Mouse (Mus musculus): ENCODE measurements around the gene Clic1.

The Clic1 gene

DNA sequence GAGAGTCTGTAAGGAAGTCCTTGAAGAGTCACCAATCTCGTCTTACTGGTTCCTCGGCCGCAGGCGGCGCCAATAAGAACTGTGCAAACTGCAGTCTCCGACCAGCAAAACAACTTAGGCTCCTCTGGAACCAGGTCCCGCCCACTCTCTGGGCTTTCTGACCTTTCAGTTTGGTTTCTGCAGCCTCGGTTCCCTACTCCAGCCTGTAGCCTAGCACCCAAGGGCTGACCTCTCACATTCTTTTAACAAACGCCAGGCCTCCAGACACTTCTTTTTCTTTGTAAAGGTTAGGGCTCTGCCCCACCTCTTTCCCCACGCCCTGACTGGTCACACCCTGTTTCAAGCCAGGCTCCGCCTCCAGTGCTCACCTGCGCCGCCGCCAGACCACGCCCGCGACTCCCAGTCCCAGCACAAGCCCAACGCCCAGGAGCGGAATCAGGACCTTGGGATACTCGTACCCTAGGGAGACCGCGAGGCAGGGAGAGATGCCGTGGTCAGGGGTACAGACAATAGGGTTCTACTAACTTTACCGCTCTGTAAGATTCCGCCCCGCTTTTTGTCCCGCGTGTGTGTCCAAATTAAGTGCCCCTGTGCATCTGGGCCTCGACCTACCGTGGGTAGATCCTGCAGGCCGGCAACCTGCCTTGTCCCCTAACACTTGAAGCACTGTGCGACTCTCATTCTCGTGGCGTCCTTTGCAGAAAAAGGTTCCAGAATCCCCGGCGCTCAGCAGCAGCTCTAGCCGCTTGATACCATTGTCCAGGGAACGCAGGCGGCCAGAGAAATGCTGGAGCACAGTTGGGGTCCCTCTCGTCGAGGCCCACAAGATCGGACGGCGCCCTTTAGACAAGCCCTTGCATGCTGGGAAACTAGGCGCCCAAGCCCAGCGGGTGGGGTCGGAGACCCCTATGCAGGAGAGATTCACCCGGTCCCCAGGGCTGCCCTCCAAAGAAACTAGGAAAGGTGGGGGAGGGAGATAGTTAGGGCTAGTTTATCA lies 15.5 kb downstream of the Clic1 start, which contains the start of gene Ly6g6c:
TSS of gene Ly6g6c (plus strand) at position 438 of the 997 bp plus-strand sequence.
- peak; percentile 92 for DNase-seq (ENCODE audit: low read depth, low spot score)

GRCm38 (mm10) chr17:35066084-35066483 lies 16.3 kb downstream of the Clic1 start, which contains the start of gene Mpig6b:
TSS of gene Mpig6b (minus strand) at chr17:35066184.
- no peak for DNase-seq (ENCODE audit: low read depth, low spot score)

- no peak for DNase-seq (ENCODE audit: low read depth, low spot score)
Observed at GRCm38 (mm10) chr17:35068213-35068914, 18.6 kb downstream of the Clic1 start.

DNA sequence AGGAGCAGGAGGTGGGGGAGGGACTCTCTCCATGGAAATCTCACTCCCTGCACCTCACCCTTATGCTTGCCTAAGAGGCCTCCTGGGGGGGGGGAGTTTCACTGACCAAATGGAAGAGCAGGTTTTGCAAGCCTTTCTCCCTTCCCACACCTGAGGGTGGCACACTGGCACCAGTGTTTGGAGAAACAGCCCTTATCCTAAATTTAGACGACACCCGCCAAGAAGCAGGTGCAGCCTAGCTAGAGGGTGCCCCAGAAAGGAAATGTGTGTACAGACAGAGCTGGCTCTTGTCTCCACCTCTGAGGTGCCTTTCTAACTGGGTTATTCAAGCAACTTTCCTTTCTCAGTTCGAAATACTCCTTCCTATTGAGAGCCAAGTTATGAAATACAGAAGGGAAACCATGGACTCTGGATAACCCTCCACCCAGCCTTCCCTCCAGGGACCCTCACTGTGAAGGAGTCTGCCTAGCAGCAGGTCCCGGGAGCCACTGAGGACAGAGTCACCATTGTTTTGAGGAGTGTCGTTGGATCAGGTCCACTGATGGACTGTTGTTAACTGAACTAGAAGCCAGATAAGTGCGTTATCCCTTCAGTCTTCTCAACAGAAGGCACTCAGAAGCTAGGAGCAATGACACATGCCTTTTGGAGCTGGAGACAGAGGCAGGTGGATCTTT lies 20.9 kb downstream of the Clic1 start:
- no peak for DNase-seq (ENCODE audit: low read depth, low spot score)

DNA sequence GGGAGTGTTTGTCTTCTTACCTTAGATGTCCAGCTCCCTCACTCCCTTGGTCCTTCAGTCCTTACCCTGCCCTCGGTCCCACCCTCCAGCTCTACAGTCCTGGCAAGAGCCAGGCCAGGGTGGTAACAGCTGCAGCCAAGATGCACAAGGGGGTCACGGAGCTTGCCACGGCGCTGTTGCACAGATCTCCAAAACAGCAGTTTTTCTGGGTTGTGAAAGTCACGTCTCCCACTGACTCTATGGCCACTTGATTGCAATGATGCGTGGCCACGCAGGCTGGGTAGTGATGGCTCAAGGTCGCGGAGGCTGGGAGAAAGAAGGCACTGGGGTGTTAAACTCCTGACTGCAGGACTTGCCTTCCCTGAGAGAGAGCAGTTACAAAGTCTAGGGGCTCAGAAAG lies 21.7 kb downstream of the Clic1 start:
- DNase-seq (ENCODE audit: low read depth, low spot score) = no peak

DNA sequence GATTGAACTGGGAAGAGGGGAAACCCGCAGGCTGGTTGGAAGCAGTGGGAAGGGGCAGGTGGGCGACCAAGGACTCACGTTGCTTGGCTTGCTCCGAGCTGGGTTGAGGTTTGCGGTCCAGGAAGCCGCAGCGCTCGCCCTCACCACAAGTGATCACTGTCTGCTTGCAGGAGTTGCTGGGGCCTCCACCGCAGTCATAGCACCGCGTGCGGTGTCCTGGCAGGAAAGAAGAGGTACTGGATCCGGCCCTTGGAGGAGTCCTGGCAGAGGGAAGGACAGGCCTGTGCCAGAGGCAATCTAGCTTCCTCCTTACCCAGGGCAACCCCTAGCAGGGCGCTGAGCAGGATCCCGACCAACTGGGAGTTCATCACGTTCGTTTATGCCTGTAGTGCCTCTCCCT lies 24.3 kb downstream of the Clic1 start:
- DNase-seq (ENCODE audit: low read depth, low spot score) = no peak

GRCm38 (mm10) chr17:35076507-35077176 lies 26.9 kb downstream of the Clic1 start, which contains the start of gene Ly6g6e:
TSS of gene Ly6g6e (plus strand) at chr17:35076902.
- DNase-seq (ENCODE audit: low read depth, low spot score) = peak; percentile 64

DNA sequence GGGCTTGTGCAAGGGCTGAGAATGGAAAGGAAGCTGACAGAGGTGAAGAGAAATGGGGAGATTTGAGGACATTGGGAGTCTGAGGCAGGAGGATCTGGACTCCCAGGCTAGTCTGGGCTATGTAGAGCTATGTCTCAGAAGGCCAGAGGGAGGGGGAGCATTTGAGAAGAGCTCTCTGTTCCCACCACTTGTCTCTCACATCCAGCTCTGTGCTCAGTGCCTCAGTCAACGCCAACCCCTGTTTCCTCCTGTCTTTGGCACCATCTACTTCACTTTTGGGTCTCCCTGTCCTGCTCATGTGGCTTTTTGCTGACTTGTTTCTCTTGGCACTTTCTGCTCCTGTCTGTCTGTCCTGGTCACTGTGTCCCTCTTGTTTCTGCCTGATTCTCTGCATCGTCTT lies 27.5 kb downstream of the Clic1 start:
- no peak for DNase-seq (ENCODE audit: low read depth, low spot score)

- DNase-seq (ENCODE audit: low read depth, low spot score) = no peak
Observed at GRCm38 (mm10) chr17:35077786-35078233, 28.0 kb downstream of the Clic1 start, which contains the start of gene Ly6g6d. TSS of gene Ly6g6d (minus strand) at chr17:35078065.

DNA sequence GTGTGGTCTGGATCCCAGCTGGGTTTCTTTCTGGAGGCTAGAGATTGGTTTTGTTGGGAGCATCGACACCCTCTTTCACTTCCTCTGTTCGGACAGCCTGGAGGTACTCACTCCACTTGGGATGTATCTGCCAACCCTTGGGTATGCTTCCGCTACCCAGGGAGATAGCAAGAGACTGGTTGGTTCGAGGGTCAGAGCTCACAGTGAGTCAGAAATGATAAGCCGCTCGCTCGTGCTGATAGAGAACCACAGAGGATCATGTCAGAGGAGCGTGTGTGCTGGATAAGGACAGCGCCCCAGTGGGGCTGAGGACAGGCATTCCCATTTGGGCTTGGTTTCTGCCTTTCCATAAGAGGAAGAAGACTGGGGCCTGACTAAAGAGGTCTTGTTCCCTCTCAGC lies 30.0 kb downstream of the Clic1 start:
- DNase-seq (ENCODE audit: low read depth, low spot score) = peak; percentile 28

DNA sequence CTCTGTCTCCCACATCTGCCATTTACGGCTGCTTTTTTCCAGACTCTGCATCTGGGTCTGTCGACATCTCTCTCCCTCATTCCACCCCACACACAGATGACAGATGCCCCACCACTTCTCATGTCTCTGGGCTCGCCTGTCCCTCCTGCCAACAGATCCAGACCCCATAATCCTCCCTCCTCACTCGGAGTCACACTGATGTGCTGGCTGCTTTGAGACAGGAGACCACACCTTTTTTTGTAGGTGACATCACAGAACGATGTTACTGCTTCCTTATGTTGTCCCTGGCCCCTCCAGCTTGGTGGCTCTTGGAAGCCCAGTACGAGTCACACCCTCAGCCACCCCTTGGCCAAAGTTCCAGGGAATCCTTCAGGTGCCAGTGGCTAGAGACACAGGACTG lies 30.5 kb downstream of the Clic1 start:
- DNase-seq (ENCODE audit: low read depth, low spot score) = no peak

GRCm38 (mm10) chr17:35080710-35081109 lies 30.9 kb downstream of the Clic1 start:
- DNase-seq (ENCODE audit: low read depth, low spot score) = no peak

DNA sequence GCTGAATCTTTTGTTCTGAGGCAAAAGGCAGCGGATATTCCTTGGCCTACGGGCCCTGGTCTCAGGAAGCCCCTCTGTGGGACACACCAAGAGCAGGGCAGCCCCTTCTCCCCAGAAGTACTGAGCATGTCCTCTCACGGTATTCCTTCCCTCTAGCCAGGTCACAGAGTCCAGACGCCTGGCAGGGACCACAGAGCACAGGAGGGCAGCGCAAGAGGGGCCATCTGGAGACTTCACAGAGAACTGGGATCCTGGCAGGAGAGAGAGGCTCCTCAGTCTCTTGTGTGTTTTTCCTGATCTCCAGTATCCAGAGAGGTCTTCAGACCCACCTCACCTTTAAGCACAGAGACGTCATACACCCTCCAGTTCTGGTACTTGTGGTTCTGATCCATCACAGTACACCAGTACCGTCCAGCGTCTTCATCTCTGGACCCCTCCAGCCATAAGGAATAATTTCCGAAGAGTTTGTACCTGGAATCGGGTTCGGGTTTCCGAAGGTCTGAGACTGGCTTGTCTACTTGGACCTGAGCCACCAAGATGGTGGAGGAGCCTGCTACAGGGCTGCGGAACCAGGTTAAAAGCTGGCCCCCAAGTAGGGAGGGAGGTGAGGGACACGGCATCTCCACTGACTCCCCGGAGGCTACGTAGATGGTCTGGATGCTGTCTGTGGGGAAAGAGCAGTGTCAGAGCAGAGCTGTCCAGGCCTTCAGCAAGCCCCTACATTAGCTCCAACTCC lies 33.2 kb downstream of the Clic1 start:
- no peak for DNase-seq (ENCODE audit: low read depth, low spot score)

DNA sequence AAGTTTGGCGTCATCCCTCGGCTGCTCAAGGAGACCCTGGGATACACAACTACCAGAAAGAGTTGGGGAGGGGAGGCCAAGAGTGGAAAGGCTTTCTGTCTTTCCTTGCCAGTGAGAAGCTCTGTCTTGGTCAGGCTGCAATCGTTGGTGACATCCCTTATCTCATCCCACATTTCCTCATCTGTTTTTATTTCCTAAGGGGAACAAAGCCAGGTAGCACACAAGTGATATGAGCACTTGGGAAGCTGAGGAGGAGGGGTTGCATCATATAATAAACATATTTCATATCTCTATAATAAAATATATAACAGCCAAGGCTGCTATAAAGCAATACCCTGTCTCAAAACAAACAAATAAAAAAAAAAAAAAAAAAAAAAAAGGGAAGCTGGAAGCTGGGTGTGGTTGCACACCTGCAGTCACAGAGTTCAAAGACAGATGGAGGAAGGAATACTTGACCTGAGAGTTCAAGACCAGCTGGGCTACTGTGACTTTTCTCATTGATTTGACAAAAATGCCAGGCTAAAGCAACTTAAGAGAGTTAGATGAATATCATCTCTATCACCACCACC lies 34.2 kb downstream of the Clic1 start:
- no peak for DNase-seq (ENCODE audit: low read depth, low spot score)

GRCm38 (mm10) chr17:35085208-35085865 lies 35.6 kb downstream of the Clic1 start, which contains the start of gene Ly6g6f:
TSS of gene Ly6g6f (minus strand) at chr17:35085610.
- DNase-seq (ENCODE audit: low read depth, low spot score) = no peak

DNA sequence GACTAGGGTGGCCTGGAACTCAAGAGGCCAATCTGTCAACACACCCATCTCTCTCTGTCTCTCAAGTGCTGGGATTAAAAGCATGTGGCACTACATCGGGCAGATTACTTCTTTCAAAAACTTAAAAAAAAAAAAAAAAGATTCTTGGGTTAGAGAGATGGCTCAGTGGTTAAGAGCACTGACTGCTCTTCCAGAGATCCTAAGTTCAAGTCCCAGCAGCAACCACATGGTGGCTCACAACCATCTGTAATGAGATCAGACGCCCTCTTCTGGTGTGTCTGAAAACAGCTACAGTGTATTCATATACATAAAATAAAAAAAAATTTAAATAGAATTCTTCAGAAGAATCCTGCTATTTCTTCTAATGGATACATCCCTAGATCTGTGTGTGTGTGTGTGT lies 38.4 kb downstream of the Clic1 start:
- peak; percentile 51 for DNase-seq (ENCODE audit: low read depth, low spot score)

DNA sequence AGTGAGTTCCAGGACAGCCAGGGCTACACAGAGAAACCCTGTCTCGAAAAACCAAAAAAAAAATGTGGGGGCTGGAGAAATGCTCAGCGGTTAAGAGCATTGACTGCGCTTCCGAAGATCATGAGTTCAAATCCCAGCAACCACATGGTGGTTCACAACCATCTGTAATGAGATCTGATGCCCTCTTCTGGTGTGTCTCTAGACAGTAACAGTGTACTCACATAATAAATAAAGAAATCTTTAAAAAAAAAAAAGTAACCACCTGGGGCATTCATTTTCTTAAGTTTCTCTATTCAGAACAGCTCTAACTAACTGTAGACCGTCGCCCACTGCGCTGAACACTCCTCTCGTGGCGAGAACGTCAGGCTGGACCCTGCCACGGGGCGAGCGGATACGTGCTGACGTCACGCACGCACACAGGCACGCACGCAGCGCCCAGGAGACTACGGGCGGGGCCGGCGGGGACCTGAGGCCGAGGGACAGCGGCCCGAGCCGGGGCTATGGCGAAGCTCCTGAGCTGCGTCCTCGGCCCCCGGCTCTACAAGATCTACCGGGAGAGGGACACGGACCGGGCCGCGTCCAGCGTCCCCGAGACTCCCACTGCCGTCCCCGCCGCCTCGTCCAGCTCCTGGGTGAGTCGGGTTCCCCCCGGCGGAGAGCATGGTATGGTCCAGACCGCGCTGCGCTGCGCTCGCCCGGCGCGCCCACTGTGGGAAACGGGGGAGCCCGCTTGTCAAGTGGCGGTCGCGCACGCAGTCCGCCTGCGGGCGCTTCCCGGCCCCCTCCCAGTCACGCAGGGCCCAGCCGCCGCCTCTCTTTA lies 39.3 kb downstream of the Clic1 start, which contains the start of gene Abhd16a:
TSS of gene Abhd16a (plus strand) at position 439 of the 820 bp plus-strand sequence.
- peak; percentile 97 for DNase-seq (ENCODE audit: low read depth, low spot score)

GRCm38 (mm10) chr17:35090166-35090932 lies 40.6 kb downstream of the Clic1 start:
- DNase-seq (ENCODE audit: low read depth, low spot score) = no peak
